Mouse (Mus musculus): Measurements from ENCODE around the gene Fgf23. TPM values are rescaled to one million over a fixed set of nuclear protein-coding genes. Genes with fewer than 3 reads are reported as not detected.

The Fgf23 gene
- polyA plus RNA-seq (2015; fragmentation: Nextera tagmentation; extraction: Ambion mirVana), result 0.09 and 0.10 TPM in 2 replicates

DNA sequence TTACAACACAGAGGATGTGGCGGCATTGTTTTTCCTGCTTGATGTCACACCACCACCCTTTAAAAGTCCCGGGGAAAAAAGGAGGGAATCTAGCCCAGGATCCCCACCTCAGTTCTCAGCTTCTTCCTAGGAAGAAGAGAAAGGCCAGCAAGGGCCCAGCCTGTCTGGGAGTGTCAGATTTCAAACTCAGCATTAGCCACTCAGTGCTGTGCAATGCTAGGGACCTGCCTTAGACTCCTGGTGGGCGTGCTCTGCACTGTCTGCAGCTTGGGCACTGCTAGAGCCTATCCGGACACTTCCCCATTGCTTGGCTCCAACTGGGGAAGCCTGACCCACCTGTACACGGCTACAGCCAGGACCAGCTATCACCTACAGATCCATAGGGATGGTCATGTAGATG lies at the start of gene Fgf23:
TSS of gene Fgf23 (plus strand) at position 86 of the 400 bp plus-strand sequence.
- H3K9ac ChIP-seq (replicated peaks), result no peak within 1 kb of the TSS
- H3K4me1 ChIP-seq, result no peaks in the 10 kb centered on the region
- H3K9me3 ChIP-seq, result no peaks in the 10 kb centered on the region
- WGBS, result 11% methylated on average over 5 of the region's 5 CpGs
- ATAC-seq (replicated peaks), result no peak
- H3K4me3 ChIP-seq, result no peak within 1 kb of the TSS
- no peaks in the 10 kb centered on the region for H3K36me3 ChIP-seq
- no peaks in the 10 kb centered on the region for H3K27me3 ChIP-seq
- no peak within 1 kb of the TSS for H3K4me2 ChIP-seq (replicated peaks)
- H3K27ac ChIP-seq (replicated peaks), result no peak within 1 kb of the TSS

DNA sequence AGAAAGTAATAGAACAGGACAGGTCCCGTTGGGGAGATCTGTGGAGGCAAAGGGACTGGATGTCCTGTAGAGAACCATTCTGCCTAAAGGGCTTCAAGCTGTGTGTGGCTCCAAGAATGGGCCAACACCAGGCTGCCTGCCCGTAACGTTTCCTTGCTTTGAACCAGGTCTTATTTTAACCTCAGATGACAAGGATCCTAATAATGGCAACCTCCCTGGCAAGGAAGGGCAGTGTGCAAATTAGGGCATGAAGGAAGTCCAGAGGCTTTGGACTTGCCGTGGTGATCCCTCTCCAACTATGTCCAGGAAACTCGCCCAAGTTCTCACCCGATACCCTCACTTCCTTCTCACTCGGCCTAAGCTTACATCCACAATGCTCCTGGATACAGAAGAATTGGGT lies 47.9 kb upstream of the Fgf23 start:
- Histone ChIP-seq H3K4me2 (replicated peaks) (no peak overlapping the region), H3K27me3 (no peaks in the 10 kb centered on the region), H3K4me3 (no peak overlapping the region), H3K9me3 (no peaks in the 10 kb centered on the region), H3K9ac (replicated peaks) (no peak overlapping the region), H3K4me1 (0 out of 2 replicates have a peak, but pooled peaks cover 4% of the 10 kb centered on the region), H3K27ac (replicated peaks) (no peak overlapping the region), H3K36me3 (no peaks in the 10 kb centered on the region)
- 76% methylated on average over 7 of the region's 7 CpGs for WGBS
- ATAC-seq (replicated peaks), result no peak

DNA sequence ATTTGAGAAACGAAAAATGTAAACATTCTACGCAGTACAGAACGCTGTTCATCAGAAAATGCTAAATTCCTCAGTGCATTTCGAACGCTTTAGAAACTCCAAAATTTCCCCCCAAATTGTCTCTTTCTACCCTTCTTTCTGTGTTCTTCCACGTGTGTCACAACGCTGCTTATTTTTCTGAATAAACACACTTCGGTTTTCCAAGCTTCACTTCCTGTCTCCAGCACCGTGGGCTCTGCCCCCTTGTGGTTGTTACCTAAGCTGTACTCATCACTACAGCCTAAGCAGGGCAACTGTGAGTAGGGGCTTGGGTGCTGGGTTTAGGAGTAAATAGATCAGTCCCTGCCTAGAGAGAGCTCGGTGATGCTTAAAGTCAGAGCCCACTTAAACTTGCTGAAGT lies 37.9 kb upstream of the Fgf23 start:
- no peaks in the 10 kb centered on the region for H3K9me3 ChIP-seq
- 41% methylated on average over 10 of the region's 10 CpGs for WGBS
- no peak for ATAC-seq (replicated peaks)

DNA sequence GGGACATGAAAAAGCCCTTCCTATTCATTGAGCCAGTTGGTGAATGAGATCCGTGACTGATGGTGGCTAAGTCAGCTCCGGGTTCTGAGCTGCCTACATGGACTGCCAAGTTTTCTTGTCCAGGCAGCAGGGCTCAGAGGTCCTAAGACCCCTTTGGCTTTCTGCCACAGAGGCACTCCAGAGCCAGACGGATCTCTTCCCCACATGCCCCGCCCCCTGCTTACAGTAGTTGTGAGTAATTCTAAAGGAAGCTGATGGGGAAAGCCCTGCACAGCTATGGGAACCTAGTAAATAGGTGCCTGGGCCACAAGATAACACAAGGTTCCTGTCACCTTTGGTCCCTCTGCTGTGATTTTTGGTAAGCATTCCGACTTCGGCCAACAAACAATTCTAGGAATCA lies 27.8 kb upstream of the Fgf23 start:
- Histone ChIP-seq H3K27me3 (no peaks in the 10 kb centered on the region), H3K9ac (replicated peaks) (no peak overlapping the region), H3K36me3 (no peaks in the 10 kb centered on the region), H3K4me1 (no peaks in the 10 kb centered on the region), H3K4me2 (replicated peaks) (no peak overlapping the region), H3K4me3 (no peak overlapping the region), H3K9me3 (no peaks in the 10 kb centered on the region), H3K27ac (replicated peaks) (no peak overlapping the region)
- ATAC-seq (replicated peaks), result no peak
- WGBS, result 56% methylated on average over 6 of the region's 6 CpGs

More for the DNA sequence above, 37.9 kb upstream of the Fgf23 start:
- no peak overlapping the region for H3K27ac ChIP-seq (replicated peaks)
- H3K9ac ChIP-seq (replicated peaks), result no peak overlapping the region
- no peak overlapping the region for H3K4me3 ChIP-seq
- no peaks in the 10 kb centered on the region for H3K36me3 ChIP-seq
- peak overlapping the region; percentile 26 for H3K4me2 ChIP-seq (replicated peaks)
- H3K27me3 ChIP-seq, result no peaks in the 10 kb centered on the region
- H3K4me1 ChIP-seq, result no peaks in the 10 kb centered on the region

DNA sequence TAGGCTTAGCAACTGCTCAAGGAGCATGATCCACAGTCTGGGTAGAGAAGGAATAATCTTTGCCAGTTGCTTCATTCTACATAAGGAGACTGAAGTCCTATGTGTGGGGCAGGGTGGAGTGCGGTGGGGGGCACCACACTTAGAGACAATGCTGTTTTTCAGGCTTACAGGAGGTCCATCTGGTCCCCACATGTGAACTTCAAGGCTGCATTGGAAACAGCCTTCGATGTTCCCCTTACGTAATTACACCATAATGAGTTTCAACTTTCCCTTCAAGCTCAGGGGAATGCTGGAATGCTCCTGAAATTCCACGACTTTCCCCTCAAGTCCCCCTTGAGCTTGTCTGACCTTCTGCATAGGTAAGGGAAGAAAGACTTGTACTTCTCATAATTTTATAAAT lies 21.9 kb upstream of the Fgf23 start:
- ATAC-seq (replicated peaks), result no peak
- WGBS, result 78% methylated on average over 4 of the region's 4 CpGs

DNA sequence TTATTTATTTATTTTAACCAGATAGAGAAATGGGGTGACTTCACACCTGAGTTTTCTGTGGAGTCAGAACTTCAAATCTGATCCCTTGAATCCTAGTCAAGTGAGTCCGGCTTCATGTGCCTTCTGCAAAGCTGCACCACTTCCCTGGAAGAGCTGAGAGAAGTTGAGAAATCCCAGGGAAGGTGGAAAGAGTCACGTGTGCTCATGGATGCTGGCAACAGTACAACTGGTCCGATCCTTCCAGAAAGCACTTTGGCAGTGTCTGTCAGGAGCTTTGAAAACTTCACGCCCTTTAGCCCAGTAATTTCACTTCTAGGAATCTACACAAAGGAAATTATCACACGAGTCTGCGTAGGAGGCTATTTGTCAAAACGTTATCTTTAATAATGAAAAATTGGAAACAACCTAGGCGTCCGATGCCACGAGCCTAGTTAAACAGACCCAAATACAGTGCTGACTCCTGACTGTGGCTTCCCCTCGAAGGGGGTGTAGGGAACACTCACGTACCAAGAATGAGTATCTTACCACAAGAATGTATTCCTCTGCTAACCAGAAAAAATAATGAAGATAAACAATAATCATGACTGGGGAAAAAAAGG lies 15.6 kb upstream of the Fgf23 start:
- Histone ChIP-seq H3K36me3 (no peaks in the 10 kb centered on the region), H3K4me1 (no peaks in the 10 kb centered on the region), H3K4me3 (no peak overlapping the region), H3K27me3 (no peaks in the 10 kb centered on the region), H3K9ac (replicated peaks) (no peak overlapping the region), H3K9me3 (no peaks in the 10 kb centered on the region), H3K4me2 (replicated peaks) (no peak overlapping the region), H3K27ac (replicated peaks) (no peak overlapping the region)
- ATAC-seq (replicated peaks), result no peak
- 74% methylated on average over 12 of the region's 12 CpGs for WGBS

More for the DNA sequence above, 21.9 kb upstream of the Fgf23 start:
- no peak overlapping the region for H3K4me3 ChIP-seq
- no peaks in the 10 kb centered on the region for H3K36me3 ChIP-seq
- H3K9me3 ChIP-seq, result no peaks in the 10 kb centered on the region
- H3K27ac ChIP-seq (replicated peaks), result no peak overlapping the region
- no peaks in the 10 kb centered on the region for H3K27me3 ChIP-seq
- no peak overlapping the region for H3K9ac ChIP-seq (replicated peaks)
- H3K4me1 ChIP-seq, result no peaks in the 10 kb centered on the region
- no peak overlapping the region for H3K4me2 ChIP-seq (replicated peaks)

DNA sequence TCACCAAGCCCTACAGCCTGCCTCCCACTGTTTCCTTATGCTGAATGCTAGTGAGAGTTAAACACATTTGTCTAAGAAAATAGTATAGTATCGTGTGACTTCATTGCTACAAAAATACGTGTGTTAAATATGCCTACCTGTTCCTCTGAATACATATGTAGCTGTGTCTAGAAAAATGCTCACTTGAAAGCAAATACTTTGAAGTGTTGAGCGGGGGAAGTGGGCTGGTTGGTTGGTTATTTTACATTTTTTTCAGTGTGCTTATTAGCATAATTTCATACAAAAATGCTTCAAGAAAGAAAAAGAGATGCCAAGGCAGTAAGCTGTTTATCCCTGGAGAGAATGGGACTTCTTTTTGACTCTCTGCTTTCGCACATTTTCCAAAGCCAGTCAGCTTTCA lies 12.7 kb upstream of the Fgf23 start:
- Histone ChIP-seq H3K9ac (replicated peaks) (no peak overlapping the region), H3K4me3 (no peak overlapping the region), H3K36me3 (no peaks in the 10 kb centered on the region), H3K4me2 (replicated peaks) (no peak overlapping the region), H3K27ac (replicated peaks) (no peak overlapping the region), H3K27me3 (no peaks in the 10 kb centered on the region), H3K4me1 (no peaks in the 10 kb centered on the region), H3K9me3 (no peaks in the 10 kb centered on the region)
- no peak for ATAC-seq (replicated peaks)
- WGBS, result 87% methylated on average over 4 of the region's 4 CpGs

DNA sequence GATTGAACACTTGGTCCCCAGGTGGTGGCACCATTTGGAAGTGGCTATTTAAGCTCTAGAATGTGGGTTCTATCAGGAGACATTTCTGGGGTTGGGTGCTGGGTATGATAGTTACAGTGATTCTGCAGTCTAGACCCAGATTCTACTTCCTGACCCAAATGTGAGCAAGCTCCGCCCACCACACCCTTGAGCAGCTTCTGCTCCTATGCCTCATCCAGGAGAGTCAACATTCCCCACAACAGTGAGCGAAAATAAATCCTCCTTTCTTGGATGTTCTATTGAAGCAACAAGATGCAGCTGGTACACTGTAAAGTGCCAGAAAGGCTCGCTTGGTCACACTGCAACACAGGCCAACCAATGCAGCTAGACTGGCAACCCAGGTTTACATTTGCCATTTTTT lies 8.8 kb upstream of the Fgf23 start:
- Histone ChIP-seq H3K4me2 (replicated peaks) (no peak overlapping the region), H3K4me1 (no peaks in the 10 kb centered on the region), H3K27ac (replicated peaks) (no peak overlapping the region), H3K27me3 (no peaks in the 10 kb centered on the region), H3K4me3 (no peak overlapping the region), H3K9ac (replicated peaks) (no peak overlapping the region), H3K36me3 (no peaks in the 10 kb centered on the region), H3K9me3 (no peaks in the 10 kb centered on the region)
- no peak for ATAC-seq (replicated peaks)
- 78% methylated on average over 3 of the region's 3 CpGs for WGBS

DNA sequence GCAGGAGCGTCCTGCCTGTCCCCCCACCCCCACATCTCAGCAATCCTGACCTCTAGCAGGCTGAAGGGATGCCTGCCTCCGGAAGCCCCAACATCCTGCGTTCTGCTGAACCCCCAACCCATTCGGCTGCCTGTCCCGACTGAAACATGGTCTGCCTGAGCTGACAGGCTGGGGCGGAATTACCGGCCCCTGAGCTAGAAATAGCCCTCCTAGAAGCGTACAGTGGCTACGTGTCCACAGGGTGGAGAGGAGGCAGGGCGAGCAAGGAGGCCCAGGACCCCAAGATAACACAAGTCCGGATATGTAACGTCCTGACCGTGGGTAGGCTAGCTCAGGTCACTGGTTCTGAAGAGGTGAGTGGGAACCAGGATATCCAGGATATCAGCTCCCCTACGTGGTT lies 7.9 kb upstream of the Fgf23 start:
- Histone ChIP-seq H3K9ac (replicated peaks) (no peak overlapping the region; the same call in 1 of the 2 replicates), H3K36me3 (no peaks in the 10 kb centered on the region), H3K27ac (replicated peaks) (no peak overlapping the region), H3K27me3 (no peaks in the 10 kb centered on the region), H3K4me3 (no peak overlapping the region), H3K4me2 (replicated peaks) (no peak overlapping the region; the same call in 1 of the 2 replicates), H3K9me3 (no peaks in the 10 kb centered on the region), H3K4me1 (no peaks in the 10 kb centered on the region)
- ATAC-seq (replicated peaks), result no peak
- WGBS, result 8% methylated on average over 14 of the region's 14 CpGs

DNA sequence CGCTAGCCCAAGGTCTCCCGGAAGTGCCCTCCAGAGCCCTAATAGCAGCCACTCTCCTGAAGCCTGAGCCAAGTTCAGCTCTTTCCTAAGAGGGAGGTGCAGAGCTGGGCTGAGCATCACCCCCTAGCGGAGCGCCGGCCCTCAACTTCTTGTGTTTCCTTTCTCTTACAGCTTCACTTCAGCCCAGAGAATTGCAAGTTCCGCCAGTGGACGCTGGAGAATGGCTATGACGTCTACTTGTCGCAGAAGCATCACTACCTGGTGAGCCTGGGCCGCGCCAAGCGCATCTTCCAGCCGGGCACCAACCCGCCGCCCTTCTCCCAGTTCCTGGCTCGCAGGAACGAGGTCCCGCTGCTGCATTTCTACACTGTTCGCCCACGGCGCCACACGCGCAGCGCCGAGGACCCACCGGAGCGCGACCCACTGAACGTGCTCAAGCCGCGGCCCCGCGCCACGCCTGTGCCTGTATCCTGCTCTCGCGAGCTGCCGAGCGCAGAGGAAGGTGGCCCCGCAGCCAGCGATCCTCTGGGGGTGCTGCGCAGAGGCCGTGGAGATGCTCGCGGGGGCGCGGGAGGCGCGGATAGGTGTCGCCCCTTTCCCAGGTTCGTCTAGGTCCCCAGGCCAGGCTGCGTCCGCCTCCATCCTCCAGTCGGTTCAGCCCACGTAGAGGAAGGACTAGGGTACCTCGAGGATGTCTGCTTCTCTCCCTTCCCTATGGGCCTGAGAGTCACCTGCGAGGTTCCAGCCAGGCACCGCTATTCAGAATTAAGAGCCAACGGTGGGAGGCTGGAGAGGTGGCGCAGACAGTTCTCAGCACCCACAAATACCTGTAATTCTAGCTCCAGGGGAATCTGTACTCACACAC lies 7.4 kb downstream of the Fgf23 start:
- no peaks in the 10 kb centered on the region for H3K9me3 ChIP-seq
- H3K9ac ChIP-seq (replicated peaks), result peak overlapping the region; percentile 82
- H3K27ac ChIP-seq (replicated peaks), result peak overlapping the region; percentile 78
- WGBS, result 2% methylated on average over 59 of the region's 59 CpGs
- peak overlapping the region; percentile 71 for H3K4me3 ChIP-seq
- ATAC-seq (replicated peaks), result peak; percentile 92
- H3K4me1 ChIP-seq, result peaks cover 5% of the 10 kb centered on the region; the same call in 1 of the 2 replicates
- no peaks in the 10 kb centered on the region for H3K27me3 ChIP-seq
- peak overlapping the region; percentile 95 for H3K4me2 ChIP-seq (replicated peaks)
- no peaks in the 10 kb centered on the region for H3K36me3 ChIP-seq

DNA sequence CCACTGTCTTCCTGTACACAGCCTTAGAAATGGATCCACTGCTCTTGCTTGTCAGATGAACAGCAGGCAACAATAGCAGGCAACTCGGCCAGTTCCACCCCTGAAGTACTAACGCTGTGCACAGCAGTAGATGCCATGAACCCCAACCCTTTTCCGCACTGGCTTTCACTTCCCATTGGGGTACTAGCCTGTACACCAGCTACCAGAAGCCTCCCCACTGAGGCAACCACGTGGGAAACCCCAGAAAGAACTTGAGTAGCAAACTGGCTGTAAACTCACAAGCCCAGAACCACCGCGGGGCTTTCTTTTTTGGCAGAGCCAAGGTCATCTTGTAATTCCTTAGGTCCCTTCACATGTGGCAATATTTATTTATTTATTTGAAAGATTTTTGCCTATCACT lies 9.1 kb downstream of the Fgf23 start:
- H3K36me3 ChIP-seq, result peaks cover 4% of the 10 kb centered on the region; the same call in 1 of the 2 replicates
- no peak overlapping the region for H3K4me2 ChIP-seq (replicated peaks)
- H3K9ac ChIP-seq (replicated peaks), result no peak overlapping the region
- 76% methylated on average over 6 of the region's 6 CpGs for WGBS
- no peak for ATAC-seq (replicated peaks)
- no peak overlapping the region for H3K27ac ChIP-seq (replicated peaks)
- H3K4me3 ChIP-seq, result no peak overlapping the region
- no peaks in the 10 kb centered on the region for H3K27me3 ChIP-seq
- H3K9me3 ChIP-seq, result no peaks in the 10 kb centered on the region
- H3K4me1 ChIP-seq, result peaks cover 5% of the 10 kb centered on the region; the same call in 1 of the 2 replicates

DNA sequence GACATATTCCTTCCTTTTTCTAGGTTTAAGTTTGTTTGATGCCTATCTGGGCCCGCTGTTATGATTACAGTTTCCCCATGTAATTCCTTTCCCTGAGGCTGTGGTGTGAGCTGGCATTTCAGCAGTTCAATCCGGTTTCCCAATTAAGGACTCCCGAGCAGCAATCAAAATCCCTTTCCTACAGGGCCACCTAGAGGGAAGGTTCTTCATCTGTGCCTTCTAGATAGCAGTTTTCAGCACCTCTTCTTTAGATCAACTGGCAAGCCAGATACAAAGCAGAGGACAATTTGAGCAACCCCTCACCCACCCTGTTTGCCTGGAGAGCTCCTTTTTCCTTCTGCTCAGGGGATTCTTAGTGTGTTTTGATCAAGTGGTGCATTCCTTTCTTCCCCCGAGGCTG lies 14.0 kb downstream of the Fgf23 start:
- Histone ChIP-seq H3K27ac (replicated peaks) (no peak overlapping the region), H3K4me3 (no peak overlapping the region), H3K27me3 (no peaks in the 10 kb centered on the region), H3K9ac (replicated peaks) (no peak overlapping the region), H3K36me3 (peaks cover 42% of the 10 kb centered on the region), H3K9me3 (no peaks in the 10 kb centered on the region), H3K4me2 (replicated peaks) (no peak overlapping the region), H3K4me1 (no peaks in the 10 kb centered on the region)
- no peak for ATAC-seq (replicated peaks)
- 58% methylated on average over 4 of the region's 4 CpGs for WGBS
